Mouse (Mus musculus) CH12.LX (cell line): ENCODE results near the gene Dnal4. TPM values are rescaled to one million over a fixed set of nuclear protein-coding genes. Genes with fewer than 3 reads are reported as not detected.

Experiments used
- DNase-seq: peaks from one replicate; pipeline ENCODE4 v3.0.0-alpha.2; 2013; ENCODE audit errors: extremely low read depth
- H3K27ac ChIP-seq: 2 replicates; pipeline ENCODE4 v1.5.1; 2012; ENCODE audit warnings: low read depth, mild to moderate bottlenecking, control low read depth, moderate library complexity; ENCODE audit not compliant: insufficient read depth
- H3K27me3 ChIP-seq: replicated peaks from 2 replicates; pipeline ENCODE3; 2012; ENCODE audit warnings: inconsistent platforms
- H3K36me3 ChIP-seq, 2 experiments: replicated peaks in 1 of 2; 2 replicates each; pipeline versions ENCODE3 to v1.6.1; 2012; ENCODE audit warnings: inconsistent platforms in 1 of 2, low read length in 1 of 2, mild to moderate bottlenecking in 1 of 2, mixed read lengths in 1 of 2, moderate library complexity in 1 of 2; ENCODE audit not compliant: control insufficient read depth in 1 of 2, insufficient read depth in 1 of 2
- H3K4me1 ChIP-seq, 2 experiments: 2 replicates each; pipeline ENCODE4 v1.6.1; 2012; ENCODE audit warnings: inconsistent platforms in 1 of 2, moderate library complexity in 1 of 2; ENCODE audit not compliant: insufficient read depth in 2 of 2, control insufficient read depth in 1 of 2
- H3K4me2 ChIP-seq: 2 replicates; pipeline ENCODE4 v1.6.1; 2012; ENCODE audit warnings: low read depth, mild to moderate bottlenecking, control low read depth; ENCODE audit not compliant: poor library complexity, insufficient read depth, severe bottlenecking
- H3K4me3 ChIP-seq, 3 experiments: fragments of 150-350 bp in 1 of 3; sonication (generic) in 1 of 3; replicated peaks in 1 of 3; 2 replicates each; pipeline versions ENCODE3 to v1.5.1; 2011 to 2012; ENCODE audit warnings: low read depth in 2 of 3, low read length in 2 of 3, mild to moderate bottlenecking in 2 of 3, moderate library complexity in 2 of 3, control low read depth in 1 of 3, improper control_type of control experiment in 1 of 3, inconsistent platforms in 1 of 3, mixed read lengths in 1 of 3; ENCODE audit not compliant: poor library complexity in 1 of 3
- H3K79me2 ChIP-seq: replicated peaks from 2 replicates; pipeline ENCODE4 v1.6.1; 2012; ENCODE audit warnings: mild to moderate bottlenecking, moderate library complexity; ENCODE audit not compliant: control insufficient read depth, poor library complexity, insufficient read depth, severe bottlenecking; ENCODE audit errors: extremely low read depth
- H3K9ac ChIP-seq: 2 replicates; pipeline ENCODE4 v1.6.1; 2012; ENCODE audit warnings: low read depth, mild to moderate bottlenecking, control low read depth, moderate library complexity; ENCODE audit not compliant: insufficient read depth
- H3K9me3 ChIP-seq: replicated peaks from 2 replicates; pipeline ENCODE3; 2012; ENCODE audit warnings: low read length, inconsistent platforms, mixed read lengths
- CTCF ChIP-seq, 2 experiments: IDR thresholded peaks in 1 of 2; conservative IDR thresholded peaks in 1 of 2; 2 replicates each; pipeline ENCODE4 v1.5.1; 2011 to 2012; ENCODE audit warnings: low read depth in 2 of 2, low read length in 2 of 2, improper control_type of control experiment in 1 of 2, inconsistent platforms in 1 of 2, mild to moderate bottlenecking in 1 of 2, moderate library complexity in 1 of 2
- GABPA ChIP-seq: IDR thresholded peaks from 2 replicates; pipeline ENCODE4 v1.6.1; 2012; ENCODE audit warnings: low read depth, low read length, improper control_type of control experiment, inconsistent platforms; ENCODE audit not compliant: insufficient replicate concordance
- HCFC1 ChIP-seq: IDR thresholded peaks from 2 replicates; pipeline ENCODE4 v1.6.1; 2012; ENCODE audit warnings: low read depth, mild to moderate bottlenecking, inconsistent platforms, low read length, improper control_type of control experiment
- MAFK ChIP-seq: IDR thresholded peaks from 2 replicates; pipeline ENCODE4 v1.6.1; 2011; ENCODE audit warnings: low read length, improper control_type of control experiment; ENCODE audit not compliant: insufficient replicate concordance
- MAZ ChIP-seq: IDR thresholded peaks from 2 replicates; pipeline ENCODE4 v1.6.1; 2012; ENCODE audit warnings: low read depth, mild to moderate bottlenecking, inconsistent platforms, low read length, improper control_type of control experiment, moderate library complexity
- MEF2A ChIP-seq: IDR thresholded peaks from 2 replicates; pipeline ENCODE4 v1.6.1; 2014; ENCODE audit warnings: low read depth, mild to moderate bottlenecking, inconsistent platforms, low read length, improper control_type of control experiment, borderline replicate concordance
- NELFE ChIP-seq: IDR thresholded peaks from 2 replicates; pipeline ENCODE4 v1.6.1; 2011; ENCODE audit warnings: low read depth, low read length, improper control_type of control experiment
- NRF1 ChIP-seq: IDR thresholded peaks from 2 replicates; pipeline ENCODE4 v1.6.1; 2014; ENCODE audit warnings: low read depth, mild to moderate bottlenecking, inconsistent platforms, low read length, improper control_type of control experiment, moderate library complexity
- RAD21 ChIP-seq: IDR thresholded peaks from 2 replicates; pipeline ENCODE4 v1.6.1; 2011; ENCODE audit warnings: low read depth, mild to moderate bottlenecking, low read length, improper control_type of control experiment, moderate library complexity
- SIN3A ChIP-seq: IDR thresholded peaks from 2 replicates; pipeline ENCODE4 v1.6.1; 2012; ENCODE audit warnings: low read length, improper control_type of control experiment, inconsistent platforms
- TBP ChIP-seq: conservative IDR thresholded peaks from 2 replicates; pipeline ENCODE4 v1.6.1; 2011; ENCODE audit warnings: low read depth, low read length, improper control_type of control experiment
- UBTF ChIP-seq: IDR thresholded peaks from 2 replicates; pipeline ENCODE4 v1.6.1; 2012; ENCODE audit warnings: low read depth, mild to moderate bottlenecking, inconsistent platforms, low read length, improper control_type of control experiment, moderate library complexity
- ZKSCAN1 ChIP-seq: IDR thresholded peaks from 2 replicates; pipeline ENCODE4 v1.6.1; 2012; ENCODE audit warnings: low read depth, inconsistent platforms, low read length, improper control_type of control experiment, borderline replicate concordance
- dilution Hi-C: fragments of 300-500 bp; cut with MboI; formaldehyde crosslinking; loops from 2 replicates; pipeline ENCODE4 v1.14.3; 2020; ENCODE audit warnings: low sequenced_read_pairs; ENCODE audit not compliant: extremely low pct_unique_long_range_greater_than_20kb, extremely low pct_ligation_motif_present
- in situ Hi-C: fragments of 300-500 bp; cut with MboI; formaldehyde crosslinking; loops from 3 replicates; pipeline ENCODE4 v1.14.3; 2019; ENCODE audit warnings: low sequenced_read_pairs, low pct_ligation_motif_present, low pct_unique_long_range_greater_than_20kb, mixed read lengths
- polyA plus RNA-seq: library from polyadenylated mRNA; unstranded; fragments of >175 nt; gene quantifications from 2 replicates; pipeline ENCODE4 v1.2.1, GENCODE M21; 2012; ENCODE audit warnings: low read depth; ENCODE audit not compliant: insufficient read length
- total RNA-seq, 2 experiments: library from RNA; depleted of rRNA; stranded (reverse); fragments of 300-350 nt in 1 of 2; fragments of >200 nt in 1 of 2; gene quantifications; 2 replicates each; pipeline ENCODE4 v1.2.3; 2012 to 2014

Gene Dnal4
- total and polyA plus RNA-seq, 3 experiments: 11.7 to 20.9 (median 18.5) TPM

GRCm38 (mm10) chr15:79792455-79792854 is 14.8 kb upstream of the Dnal4 start:
- dilution Hi-C loops: no loop called here
- Histone ChIP-seq H3K27ac (no peak overlapping the region), H3K79me2 (no peaks in the 10 kb centered on the region), H3K27me3 (peaks cover 72% of the 10 kb centered on the region), H3K9ac (no peak overlapping the region), H3K4me1 (peaks cover 0 to 3% of the 10 kb centered on the region in 2 experiments; a peak in 1 of 4 replicates), H3K9me3 (no peaks in the 10 kb centered on the region), H3K36me3 (no peaks in the 10 kb centered on the region)
- no peak for DNase-seq
- in situ Hi-C loops: no loop called here
- TF ChIP-seq GABPA (no peak), TBP (no peak), NRF1 (no peak), MEF2A (no peak), RAD21 (no peak), SIN3A (no peak), ZKSCAN1 (no peak), MAFK (no peak), UBTF (no peak)
- TF ChIP-seq, all 38 proteins: peak for 0
- Histone ChIP-seq H3K4me3 (no peak overlapping the region), H3K4me2 (no peak overlapping the region)

GRCm38 (mm10) chr15:79791502-79791901 is 13.9 kb upstream of the Dnal4 start:
- in situ Hi-C loops: no loop called here
- Histone ChIP-seq H3K4me2 (no peak overlapping the region), H3K36me3 (no peaks in the 10 kb centered on the region), H3K4me1 (peaks cover 0 to 3% of the 10 kb centered on the region in 2 experiments; a peak in 1 of 4 replicates), H3K79me2 (no peaks in the 10 kb centered on the region), H3K9me3 (no peaks in the 10 kb centered on the region), H3K4me3 (no peak overlapping the region)
- peak; percentile 54; the same call in 1 of the 2 replicates for TF ChIP-seq SIN3A
- TF ChIP-seq TBP: no peak
- TF ChIP-seq, all 38 proteins: peak for 1
- Histone ChIP-seq H3K9ac (no peak overlapping the region), H3K27ac (no peak overlapping the region), H3K27me3 (peaks cover 73% of the 10 kb centered on the region)
- peak; percentile 46 for DNase-seq
- dilution Hi-C loops: no loop called here

DNA sequence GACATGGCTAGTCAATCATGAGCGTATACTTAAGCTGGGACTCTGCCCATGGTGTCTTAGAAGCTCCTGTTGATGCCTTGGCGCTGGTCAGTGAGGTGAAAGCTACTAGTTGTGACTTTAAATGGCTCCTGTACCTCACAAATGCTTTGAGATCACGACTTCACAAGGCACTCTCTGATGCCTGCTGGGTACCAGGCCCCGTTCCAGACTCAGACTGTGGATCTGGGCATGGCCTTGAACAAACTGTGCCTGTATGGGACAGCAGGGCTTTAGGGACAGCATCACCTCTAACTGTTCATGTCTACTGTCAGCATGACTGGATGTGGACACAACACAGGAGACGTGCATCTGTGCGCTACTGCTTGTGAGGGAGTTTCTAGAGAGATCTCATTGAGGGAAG is 13.3 kb upstream of the Dnal4 start:
- H3K27me3 ChIP-seq: peaks cover 74% of the 10 kb centered on the region
- no peaks in the 10 kb centered on the region for H3K36me3 ChIP-seq
- no peak overlapping the region for H3K4me2 ChIP-seq
- H3K9me3 ChIP-seq: no peaks in the 10 kb centered on the region
- dilution Hi-C loops (no loop called here), in situ Hi-C loops (no loop called here)
- no peak for DNase-seq
- H3K9ac ChIP-seq: no peak overlapping the region
- H3K79me2 ChIP-seq: no peaks in the 10 kb centered on the region
- H3K4me1 ChIP-seq: peaks cover 0 to 3% of the 10 kb centered on the region in 2 experiments; a peak in 1 of 4 replicates
- TF ChIP-seq CTCF (conservative IDR thresholded peaks at IDR 0.05 in 1 of 2, IDR thresholded peaks at IDR 0.05 in 1 of 2; ENCODE audit: low read depth in 2 of 2, low read length in 2 of 2): no peak
- no peak for TF ChIP-seq NELFE
- no peak for TF ChIP-seq HCFC1
- no peak for TF ChIP-seq TBP
- no peak for TF ChIP-seq MAZ
- H3K27ac ChIP-seq: no peak overlapping the region
- H3K4me3 ChIP-seq: no peak overlapping the region
